Mouse (Mus musculus) heart, postnatal 14 days (tissue): ENCODE results near the gene Strn. TPM values are rescaled to one million over a fixed set of nuclear protein-coding genes. Genes with fewer than 3 reads are reported as not detected.

Experiments used
- DNase-seq, 2 experiments: peaks; one replicate each; pipeline ENCODE4 v3.0.0; 2021 to 2022
- intact Hi-C: fragments of 180-260 bp; cut with DNase I; formaldehyde crosslinking; loops from one replicate; pipeline ENCODE4 v1.15.1; 2025
- long read RNA-seq, 2 experiments: library from polyadenylated mRNA; stranded (forward); transcript quantifications; one replicate each; pipeline ENCODE4 v2.0.0; 2021
- total RNA-seq, 2 experiments: library from RNA; stranded (reverse); gene quantifications; 2 replicates each; pipeline ENCODE4 v1.2.3; 2021

Strn gene
- 10 to 100 TPM; 30.1 to 32.2 TPM for total RNA-seq
- long read RNA-seq, experiment 1, full-length matches to known transcripts = 9 of 15 reads
- long read RNA-seq, experiment 1, partial matches to known transcripts = 1 of 15 reads
- long read RNA-seq, experiment 1, other reads (novel, unspliced or antisense) = 5 of 15 reads
- long read RNA-seq, experiment 2, full-length matches to known transcripts = 10 of 18 reads
- long read RNA-seq, experiment 2, partial matches to known transcripts = 0 of 18 reads
- long read RNA-seq, experiment 2, other reads (novel, unspliced or antisense) = 8 of 18 reads

DNA sequence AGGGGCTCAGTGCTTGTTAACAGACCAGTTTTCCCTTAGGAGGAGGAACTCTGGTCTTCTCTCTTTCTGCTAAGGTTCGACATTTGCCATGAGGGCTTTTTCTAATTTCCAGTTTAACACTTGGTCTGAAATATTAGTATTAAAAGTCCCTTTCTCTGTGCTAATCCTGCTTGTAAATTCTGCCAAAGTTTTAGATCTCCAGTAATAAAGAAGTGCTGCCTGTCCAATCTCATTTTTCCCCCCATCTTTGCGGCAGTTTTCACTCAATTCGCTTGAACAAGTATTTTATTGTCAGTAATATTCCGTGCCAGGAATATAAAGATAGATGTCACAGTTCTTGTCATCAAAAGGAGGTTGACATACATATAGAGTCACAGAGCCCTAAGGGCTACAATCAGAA is at the start of gene Strn:
Gene Strn (minus strand): TSS at position 101 of the 400 bp plus-strand sequence.
- intact Hi-C loops = loop anchor here (5.0 kb wide), 1 partner anchor 55 kb away; no protein-coding TSS in a partner anchor
- no peak for DNase-seq

DNA sequence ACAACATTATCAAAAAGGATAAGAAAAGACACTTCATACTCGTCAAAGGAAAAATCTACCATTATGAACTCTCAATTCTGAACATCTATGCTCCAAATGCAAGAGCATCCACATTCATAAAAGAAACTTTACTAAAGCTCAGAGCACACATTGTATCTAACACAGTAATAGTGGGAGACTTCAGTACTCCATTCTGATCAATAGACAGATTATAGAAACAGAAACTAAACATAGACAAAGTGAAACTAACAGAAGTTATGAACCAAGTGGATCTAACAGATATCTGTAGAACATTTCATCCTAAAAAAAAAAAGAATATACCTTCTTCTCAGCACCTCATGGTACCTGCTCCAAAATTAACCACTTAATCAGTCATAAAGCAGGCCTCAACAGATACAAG is 41.8 kb upstream of the Strn start:
- intact Hi-C loops = no loop called here
- DNase-seq = no peak

DNA sequence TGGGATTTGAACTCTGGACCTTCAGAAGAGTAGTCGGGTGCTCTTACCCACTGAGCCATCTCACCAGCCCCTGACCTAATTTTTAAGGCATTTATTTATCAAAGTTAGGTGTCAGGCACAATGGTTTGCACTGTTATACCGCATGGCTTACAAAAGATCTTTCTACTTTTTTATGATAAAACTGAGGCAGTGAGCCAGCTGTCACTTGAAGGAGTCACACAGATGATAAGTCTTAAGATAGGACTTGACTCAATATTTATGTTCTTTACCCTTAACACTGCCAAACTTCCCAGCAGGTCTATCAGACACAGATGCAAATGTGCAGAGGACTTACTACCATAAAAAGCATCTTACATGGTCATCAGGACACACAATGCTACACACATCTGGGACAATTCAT is 35.3 kb upstream of the Strn start:
- DNase-seq = no peak
- intact Hi-C loops = no loop called here

DNA sequence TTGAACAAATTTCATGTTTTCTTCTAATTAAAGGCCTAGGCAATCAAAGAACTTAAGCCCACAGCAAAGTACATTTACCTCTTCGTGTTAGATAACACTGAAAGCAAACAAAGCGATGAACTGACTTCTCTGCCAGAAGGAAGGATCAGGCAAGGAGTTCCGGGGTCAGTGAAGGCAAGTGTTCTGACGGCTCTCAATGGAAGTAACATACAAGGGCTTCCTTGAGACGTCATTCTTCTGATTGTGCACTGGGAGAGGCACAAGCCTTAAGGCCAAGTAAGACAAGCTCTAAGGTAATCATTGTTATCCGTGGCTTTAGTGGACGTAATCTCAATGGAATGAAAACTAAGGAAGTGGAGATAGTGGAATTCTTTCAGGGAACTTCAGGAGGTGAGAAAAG is 33.9 kb upstream of the Strn start:
- no peak for DNase-seq
- intact Hi-C loops = no loop called here

DNA sequence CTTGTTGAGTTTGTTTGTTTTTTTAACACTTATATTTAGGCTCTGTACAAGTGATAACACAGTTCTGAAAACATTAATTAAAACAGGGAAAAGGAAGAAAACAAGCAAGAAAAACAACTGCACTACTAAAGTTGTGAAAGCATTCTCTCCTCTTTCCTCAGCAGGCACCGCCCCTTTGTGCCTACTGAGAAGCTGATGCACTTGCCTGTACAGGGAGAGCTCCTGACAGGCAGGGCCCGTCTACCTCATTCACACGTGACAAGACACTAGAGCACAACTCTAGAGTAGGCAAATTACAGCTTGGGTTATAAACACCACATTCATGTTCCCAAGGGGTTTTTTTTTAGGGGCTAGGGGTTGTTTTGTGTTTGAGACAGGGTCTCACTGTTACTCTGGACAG is 32.3 kb upstream of the Strn start:
- no peak for DNase-seq
- intact Hi-C loops = no loop called here

DNA sequence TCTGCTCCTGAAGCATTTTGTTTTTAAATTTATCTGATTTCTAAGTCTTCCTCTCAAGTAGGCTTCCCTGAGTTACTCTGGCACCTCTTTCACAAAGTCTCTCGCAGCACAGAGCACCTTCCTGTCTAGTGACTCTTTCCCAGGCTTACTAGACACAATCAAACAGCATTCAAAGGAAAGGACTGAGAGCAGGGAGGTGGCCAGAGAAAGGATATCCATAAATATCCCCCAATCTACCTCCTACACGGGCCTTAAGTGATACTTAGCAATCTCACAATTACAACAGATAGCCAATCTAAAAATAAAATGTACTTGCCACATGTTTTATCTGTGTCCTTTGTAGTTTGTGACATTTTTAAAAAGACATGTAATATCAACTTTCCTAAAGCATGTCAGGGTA is 31.9 kb upstream of the Strn start:
- no peak for DNase-seq
- intact Hi-C loops = no loop called here

DNA sequence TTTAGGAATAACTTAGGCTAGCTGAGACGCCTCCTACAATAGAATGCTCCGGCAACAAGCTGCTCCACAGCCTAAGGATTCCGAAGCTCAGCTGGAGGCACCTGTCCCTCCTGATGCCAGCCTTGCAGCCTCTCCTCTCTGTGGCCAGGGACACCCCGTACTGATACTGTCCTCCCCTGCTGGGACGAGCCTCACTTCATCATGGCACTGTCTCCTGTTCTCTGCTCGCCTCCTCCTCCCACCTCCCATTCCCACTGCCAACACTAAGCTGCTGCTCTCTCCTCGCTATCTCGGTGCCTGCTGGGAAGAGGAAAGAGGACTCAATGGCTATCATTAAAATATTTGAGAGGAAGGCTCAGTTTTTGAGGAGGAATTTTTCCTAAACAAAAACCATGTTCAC is 30.6 kb upstream of the Strn start:
- intact Hi-C loops = no loop called here
- DNase-seq = no peak

DNA sequence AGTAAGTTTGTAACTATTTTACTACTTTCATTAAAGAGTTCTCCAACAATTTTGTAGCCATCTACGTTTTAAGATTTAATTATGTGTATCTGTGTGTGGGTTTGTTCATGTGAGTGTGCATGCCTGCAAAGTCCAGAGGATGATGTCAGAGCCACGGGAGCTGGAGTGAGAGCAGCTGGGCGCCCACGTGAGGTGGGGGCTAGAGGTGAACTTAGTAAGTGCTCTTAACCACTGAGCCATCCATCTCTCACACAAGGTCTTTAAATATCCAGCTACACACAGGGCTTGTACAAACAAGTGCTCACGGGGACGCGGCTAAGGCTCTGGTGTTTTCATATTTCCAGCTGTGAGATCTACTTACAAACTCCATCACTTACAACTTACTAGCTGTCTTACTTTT is 29.1 kb upstream of the Strn start:
- no peak for DNase-seq
- intact Hi-C loops = no loop called here

DNA sequence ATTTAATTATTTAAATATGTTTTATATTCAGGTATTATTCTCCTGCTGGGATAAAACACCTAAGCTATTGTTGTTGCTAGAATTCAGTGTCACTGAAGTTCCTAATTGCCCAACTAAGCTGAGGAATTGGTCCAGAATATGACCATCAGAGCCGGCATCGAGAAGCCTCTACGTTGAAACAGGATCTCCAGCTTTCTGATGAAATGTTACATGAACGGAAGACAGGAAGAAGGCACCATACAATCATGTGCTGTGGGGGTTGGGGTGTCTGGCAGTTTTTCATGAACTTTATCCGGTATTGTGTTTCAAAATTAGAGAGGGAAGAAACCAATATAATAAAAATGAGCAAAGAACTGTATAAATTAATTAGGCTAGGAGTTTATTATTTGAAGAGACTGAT is 26.3 kb upstream of the Strn start:
- DNase-seq = no peak
- intact Hi-C loops = no loop called here

DNA sequence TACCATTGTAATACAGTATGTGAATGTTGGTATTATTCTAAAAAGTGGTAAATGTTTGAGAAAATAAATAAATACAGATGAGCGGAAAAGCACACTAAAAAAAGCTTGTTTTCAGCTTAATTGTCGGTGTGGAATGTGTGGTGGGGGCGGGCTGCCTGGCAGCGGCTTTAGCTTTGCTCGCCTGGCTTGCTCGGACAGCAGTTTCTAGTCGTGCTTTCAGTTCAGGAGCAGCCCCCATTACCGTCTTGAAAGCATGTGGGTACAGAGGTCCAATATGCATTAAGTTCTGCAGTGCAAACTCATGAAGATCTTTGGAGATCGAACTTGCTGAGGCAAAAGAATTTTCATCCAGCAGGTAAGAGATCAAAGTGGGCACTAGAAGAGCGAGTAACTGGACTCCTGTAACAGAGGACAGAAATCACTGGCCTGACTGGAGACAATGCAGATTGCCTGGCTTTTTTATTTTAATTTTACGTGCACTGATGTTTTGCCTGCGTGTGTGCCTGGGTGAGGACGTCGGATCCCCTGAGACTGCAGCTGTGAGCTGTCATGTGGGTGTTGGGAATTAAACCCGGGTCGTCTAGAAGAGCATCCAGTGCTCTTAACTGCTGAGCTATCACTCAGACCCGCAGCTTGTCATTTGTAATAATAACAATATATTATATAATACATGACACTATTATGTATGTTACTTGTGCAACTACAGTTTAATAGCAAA is 16.1 kb upstream of the Strn start:
- DNase-seq = no peak
- intact Hi-C loops = no loop called here

DNA sequence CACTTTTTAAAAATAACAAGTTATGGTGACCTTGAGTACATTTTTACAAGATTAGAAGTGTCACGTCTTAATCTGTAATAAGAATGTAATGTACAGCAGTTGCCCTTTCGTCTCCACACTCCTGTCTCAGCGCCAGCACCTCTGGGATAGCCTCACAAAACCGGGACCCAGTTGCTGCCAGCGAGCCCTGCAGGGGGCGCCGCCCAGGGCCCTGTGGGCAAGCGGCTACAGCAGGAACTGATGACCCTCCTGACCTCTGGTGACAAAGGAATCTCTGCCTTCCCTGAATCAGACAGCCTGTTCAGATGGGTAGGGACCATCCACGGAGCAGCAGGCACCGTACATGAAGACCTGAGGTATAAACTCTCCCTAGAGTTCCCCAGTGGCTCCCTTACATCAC is 15.1 kb upstream of the Strn start:
- no peak for DNase-seq
- intact Hi-C loops = no loop called here

DNA sequence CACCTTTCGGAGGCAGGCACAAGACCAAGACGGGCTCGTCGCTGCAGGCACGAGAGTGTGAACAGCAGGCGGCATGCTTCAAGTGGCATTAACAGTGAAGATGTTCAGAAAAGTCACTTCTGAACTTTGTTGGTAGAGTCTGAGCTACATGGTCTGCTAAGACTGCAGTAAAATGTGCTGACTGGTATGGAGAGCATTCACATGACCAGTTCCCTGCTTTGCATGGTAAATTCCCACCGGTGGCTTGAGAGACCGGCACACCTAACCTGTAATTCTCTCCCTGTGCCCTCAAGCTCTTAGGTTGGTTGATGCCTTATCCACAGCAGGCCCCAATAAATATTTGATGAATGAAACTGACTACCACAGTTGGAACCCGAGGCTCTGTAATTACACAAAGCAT is 11.4 kb upstream of the Strn start:
- DNase-seq = no peak
- intact Hi-C loops = no loop called here

DNA sequence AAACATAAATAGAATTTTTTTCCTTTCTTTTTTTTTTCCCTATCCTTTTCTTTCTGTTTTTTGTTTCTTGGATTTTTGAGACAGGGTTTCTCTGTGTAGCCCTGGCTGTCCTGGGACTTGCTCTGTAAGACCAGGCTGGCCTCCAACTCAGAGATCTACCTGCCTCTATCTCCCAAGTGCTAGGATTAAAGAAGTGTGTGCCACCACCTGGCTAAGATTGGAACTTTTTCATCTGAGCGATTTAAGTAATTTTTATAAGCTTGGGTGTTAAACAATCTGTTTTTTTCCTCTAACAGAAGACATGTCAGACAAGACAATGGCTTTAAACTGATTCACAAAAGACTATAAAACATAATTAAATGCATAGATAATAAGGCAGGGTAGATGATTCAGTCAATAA is 1.4 kb upstream of the Strn start:
- DNase-seq = no peak
- intact Hi-C loops = loop anchor here (5.0 kb wide), 1 partner anchor 56 kb away; no protein-coding TSS in a partner anchor

DNA sequence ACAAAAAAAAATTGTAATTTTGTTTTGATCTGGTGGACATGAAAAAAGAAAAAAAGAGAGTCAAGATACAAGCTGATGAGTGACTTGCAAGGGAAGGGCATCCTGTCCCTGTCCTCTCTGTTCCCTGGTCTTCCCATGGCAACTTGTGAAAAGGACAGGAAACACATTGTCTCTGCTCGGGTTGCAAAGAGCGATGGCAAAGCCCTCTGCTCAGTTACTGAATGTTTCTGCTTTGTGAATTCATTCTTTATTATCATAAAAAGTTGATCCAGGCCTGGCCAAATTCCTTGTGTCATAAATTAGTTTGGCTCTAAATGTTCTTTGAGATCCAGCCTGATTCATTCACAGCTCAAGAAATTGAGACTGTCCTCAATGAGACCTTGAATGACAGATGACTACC is 775 bp upstream of the Strn start:
- intact Hi-C loops = loop anchor here (5.0 kb wide), 1 partner anchor 55 kb away; no protein-coding TSS in a partner anchor
- no peak for DNase-seq

DNA sequence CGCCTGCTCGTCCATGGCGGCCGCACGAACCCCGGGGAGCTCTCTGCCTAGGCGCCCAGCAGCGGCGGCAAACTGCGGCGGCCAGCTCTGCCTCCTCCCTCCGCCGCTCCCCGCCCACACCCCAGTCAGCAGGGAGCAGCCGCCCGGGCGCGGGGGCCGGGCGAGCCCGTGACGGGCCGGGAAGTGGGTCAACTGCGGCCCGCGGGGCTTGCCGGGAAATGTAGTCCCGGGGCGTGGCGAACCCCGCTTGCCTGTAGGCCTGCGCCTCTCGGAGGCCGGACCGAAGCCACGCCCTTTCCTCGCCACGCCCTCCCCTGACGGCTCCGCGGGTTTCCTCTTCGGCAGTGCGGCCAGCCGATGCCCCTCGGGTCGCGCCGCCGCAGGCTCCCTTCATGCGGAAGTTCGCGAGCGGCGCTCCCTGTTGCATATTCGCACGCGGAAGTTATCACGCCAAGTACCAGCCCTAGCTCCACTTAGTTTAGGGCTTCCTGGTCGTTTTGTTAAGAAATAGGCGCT is 465 bp downstream of the Strn start:
- intact Hi-C loops = loop anchor here (5.0 kb wide), 1 partner anchor 54 kb away; no protein-coding TSS in a partner anchor

DNA sequence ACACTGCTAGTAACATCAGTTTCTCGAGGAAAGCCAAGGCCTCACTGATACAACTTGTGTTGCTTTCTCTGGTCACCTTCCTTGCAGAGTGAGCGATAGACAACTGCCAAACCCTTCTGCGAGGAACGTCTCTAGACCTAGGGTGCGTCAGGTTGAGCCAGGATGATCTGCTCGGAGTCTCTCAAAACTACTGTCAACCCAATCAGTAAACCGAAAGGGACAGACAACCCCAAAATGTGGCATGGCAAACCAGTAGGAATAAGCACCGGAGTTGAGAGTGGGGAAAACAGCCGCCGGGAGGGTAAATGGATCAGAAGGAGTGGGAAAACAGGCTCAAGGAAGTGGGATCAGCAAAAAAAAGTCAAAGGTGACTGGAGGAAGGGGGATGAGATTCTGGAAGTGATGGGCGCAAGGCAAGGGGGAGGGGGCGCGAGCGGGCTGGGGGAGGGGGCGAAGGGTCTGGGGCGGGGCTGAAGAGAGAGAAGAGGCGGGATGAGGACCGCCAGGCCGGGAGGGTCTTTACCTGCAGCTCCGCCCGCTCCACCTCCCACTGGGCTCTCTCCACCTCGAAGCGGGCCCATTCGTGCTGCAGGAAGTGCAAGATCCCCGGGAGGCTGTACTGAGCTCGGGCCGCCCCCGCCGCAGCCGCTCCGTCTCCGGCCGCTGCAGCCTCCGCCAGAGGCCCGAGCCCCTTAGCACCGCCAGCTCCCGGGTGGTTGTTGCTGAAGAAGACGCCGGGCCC is 1.1 kb downstream of the Strn start:
- DNase-seq = no peak
- intact Hi-C loops = loop anchor here (5.0 kb wide), 1 partner anchor 54 kb away; no protein-coding TSS in a partner anchor

More for the DNA sequence above, 465 bp downstream of the Strn start:
- peak; percentile 100 for DNase-seq

DNA sequence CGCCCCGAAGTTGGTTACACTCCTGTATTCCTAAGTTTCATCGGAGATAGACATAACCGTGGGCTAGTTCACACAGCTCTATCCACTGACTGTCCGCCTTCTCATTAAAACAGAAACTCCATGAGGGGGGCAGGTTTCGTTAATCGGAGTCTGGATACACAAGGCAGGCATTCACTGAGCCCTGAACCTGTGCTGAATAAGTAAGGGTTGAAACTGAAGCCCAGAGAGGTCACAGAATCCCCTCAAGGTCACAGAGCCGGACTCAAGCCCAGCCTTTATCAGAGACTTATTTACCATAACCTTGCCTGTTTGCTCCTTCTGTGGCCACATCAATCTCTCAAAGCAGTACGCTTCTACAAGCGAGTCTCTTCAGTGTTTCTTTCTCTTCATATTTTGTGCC is 2.2 kb downstream of the Strn start:
- intact Hi-C loops = loop anchor here (5.0 kb wide), 1 partner anchor 53 kb away; no protein-coding TSS in a partner anchor
- DNase-seq = no peak

DNA sequence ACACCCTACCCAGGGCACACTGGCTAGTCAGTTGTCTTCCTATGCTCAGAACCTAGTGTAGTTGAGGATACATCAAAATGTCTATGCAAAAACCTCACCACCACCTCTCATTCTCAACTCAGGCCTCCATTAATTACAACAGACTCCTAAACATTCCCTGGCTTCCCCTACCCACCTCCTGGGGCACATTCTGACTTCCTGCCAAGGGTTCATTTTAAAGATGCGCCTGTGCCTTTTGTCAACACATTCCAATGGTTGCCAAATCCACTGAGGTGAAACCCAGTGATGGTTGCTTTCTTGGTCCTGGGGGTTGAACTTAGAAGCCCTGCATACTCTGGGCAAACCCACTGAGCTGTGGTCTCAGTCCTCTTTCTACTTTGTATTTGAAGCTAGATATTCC is 4.9 kb downstream of the Strn start:
- no peak for DNase-seq
- intact Hi-C loops = no loop called here

DNA sequence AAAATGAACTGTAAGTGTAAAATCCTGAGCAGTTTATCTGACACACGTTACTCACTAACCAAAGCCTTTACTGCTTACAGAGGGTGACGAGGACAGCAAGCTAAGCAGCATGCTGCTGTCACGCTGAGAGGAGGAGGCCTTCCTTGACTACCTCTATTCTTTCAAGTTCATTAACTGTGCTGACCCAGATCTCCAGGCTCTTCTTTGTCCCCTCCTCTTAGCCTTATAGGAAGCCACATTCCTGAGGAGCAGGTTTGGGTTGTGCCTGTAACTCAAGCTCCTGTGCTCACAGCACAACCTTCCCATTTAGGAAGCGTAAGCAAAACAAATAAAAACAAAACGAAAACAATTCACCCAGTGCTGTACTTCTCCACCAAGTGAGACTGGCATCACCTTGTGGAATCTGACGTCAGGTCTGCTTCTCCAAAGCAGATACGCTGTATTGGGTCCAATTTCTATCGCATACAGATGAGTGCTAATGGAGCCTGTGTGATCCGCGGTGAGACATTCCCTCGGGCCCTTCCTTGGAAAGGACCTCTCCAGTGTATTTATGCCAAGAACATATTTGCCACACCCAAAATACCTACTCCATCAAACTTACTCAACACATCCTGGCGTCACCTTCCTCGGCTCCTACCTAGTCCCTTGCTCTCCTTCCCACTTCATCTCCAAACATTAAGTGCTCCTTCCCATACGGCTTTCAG is 10.1 kb downstream of the Strn start:
- no peak for DNase-seq
- intact Hi-C loops = no loop called here

DNA sequence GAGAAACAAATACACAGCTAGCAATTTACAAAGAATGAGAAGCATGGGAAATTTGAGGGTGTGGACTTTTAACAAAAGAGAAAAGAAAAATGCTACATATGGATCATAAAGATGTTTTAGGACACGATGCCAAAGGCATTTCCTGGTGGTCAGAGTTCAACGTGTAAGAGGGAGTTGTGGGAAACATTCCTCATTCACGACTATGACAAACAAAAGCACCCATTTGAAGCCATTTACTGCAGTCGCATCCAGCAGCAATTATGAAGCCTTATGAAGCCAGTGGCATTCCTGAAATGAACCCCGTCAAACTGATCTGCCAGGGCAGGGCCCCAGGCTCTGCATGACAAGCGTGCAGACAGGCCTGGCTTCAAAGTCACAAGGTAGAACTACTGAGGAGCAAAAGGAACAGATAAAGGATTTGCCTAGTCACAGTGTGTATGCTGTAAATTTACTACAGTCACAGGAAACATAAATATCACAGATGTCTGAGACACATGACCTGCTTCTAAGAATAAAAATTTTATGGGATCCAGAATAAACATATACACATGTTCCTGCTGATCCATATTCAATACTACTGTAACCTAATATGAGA is 12.4 kb downstream of the Strn start:
- intact Hi-C loops = no loop called here
- no peak for DNase-seq
